ENCODE assay signal across 24 mouse cellular contexts in the genomic region with DNA sequence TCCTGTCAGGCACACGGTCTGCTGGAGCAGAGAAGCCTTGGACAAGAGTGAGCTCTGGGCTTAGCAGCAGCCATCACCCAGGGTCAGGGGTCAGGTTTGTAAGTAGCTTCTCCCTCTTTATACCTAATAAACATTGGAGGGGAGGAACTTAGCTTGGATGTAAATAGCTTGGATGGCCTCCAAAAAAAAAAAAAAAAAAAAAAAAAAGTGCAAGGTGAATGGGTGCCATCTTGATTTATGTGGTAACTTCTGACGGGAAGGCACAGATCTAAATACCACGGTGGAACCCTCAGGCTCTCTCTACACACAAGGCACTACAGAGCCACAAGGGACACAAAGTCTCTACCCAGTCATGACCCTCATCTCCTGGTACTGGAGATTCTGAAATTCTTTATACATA. TPM values are rescaled to one million over a fixed set of nuclear protein-coding genes. Genes with fewer than 3 reads are reported as not detected.
DNase-seq lines count a peak whose midpoint lies in the region; ATAC-seq and TF ChIP-seq lines count a peak whose summit lies in the region.
"Had no signal": no experiment of that assay in that cellular context is flagged by ENCODE, and none has a peak within 500 bp of the region (broad histone marks: within the 10 kb centered on the region; RNA-seq: fewer than 3 reads in every experiment).

No protein-coding gene starts in this region.

- WGBS in forebrain, embryonic 12.5 days: 92% methylated on average over 3 of the region's 3 CpGs

- H3K4me3 ChIP-seq in layer of hippocampus, adult 2 months: no peak overlapping the region
- no peak overlapping the region for H3K4me3 ChIP-seq in ES-E14 (ENCODE audit: insufficient read depth in 1 of 2, low read depth in 1 of 2, low read length in 2 of 2, poor library complexity in 1 of 2, severe bottlenecking in 1 of 2)
- no peak overlapping the region for H3K4me3 ChIP-seq in brown adipose tissue, adult 24 weeks (ENCODE audit: insufficient read depth, low read depth, low read length)
- no peak overlapping the region for H3K4me3 ChIP-seq in forebrain, embryonic 12.5 days (replicated peaks)
- H3K4me3 ChIP-seq: forebrain, embryonic 10.5 days; heart, embryonic 12.5 days; heart, embryonic 15.5 days; hindbrain, embryonic 10.5 days; hindbrain, embryonic 13.5 days; intestine, embryonic 15.5 days had no signal

- no peaks in the 10 kb centered on the region for H3K36me3 ChIP-seq in ES-E14 (ENCODE audit: control insufficient read depth, insufficient read depth, low read length, poor library complexity, severe bottlenecking)
- H3K36me3 ChIP-seq in forebrain, embryonic 12.5 days (replicated peaks): no peaks in the 10 kb centered on the region
- H3K36me3 ChIP-seq: forebrain, embryonic 10.5 days; G1E; heart, embryonic 12.5 days; heart, embryonic 15.5 days; hindbrain, embryonic 10.5 days; hindbrain, embryonic 13.5 days; intestine, embryonic 15.5 days had no signal

- H3K4me1 ChIP-seq in ES-E14 (ENCODE audit: control insufficient read depth in 2 of 2, insufficient read depth in 2 of 2, low read length in 2 of 2, poor library complexity in 1 of 2): peaks cover 6 to 24% of the 10 kb centered on the region in 2 experiments; a peak in 3 of 4 replicates
- peaks cover 85% of the 10 kb centered on the region for H3K4me1 ChIP-seq in brown adipose tissue, adult 24 weeks (ENCODE audit: control insufficient read depth, insufficient read depth, insufficient read length, low read length)
- peaks cover 64% of the 10 kb centered on the region for H3K4me1 ChIP-seq in forebrain, embryonic 12.5 days

- H3K9ac ChIP-seq in ES-E14 (ENCODE audit: insufficient read depth, low read depth, low read length, poor library complexity, severe bottlenecking): no peak overlapping the region
- H3K9ac ChIP-seq in forebrain, embryonic 12.5 days: no peak overlapping the region
- H3K9ac ChIP-seq: forebrain, postnatal 0 days; heart, embryonic 12.5 days; heart, embryonic 15.5 days; hindbrain, embryonic 13.5 days; intestine, embryonic 15.5 days had no signal

- no peak for TF ChIP-seq CTCF in layer of hippocampus, adult 2 months (conservative IDR thresholded peaks at IDR 0.05)

- in situ Hi-C loops in ES-E14 (cut with MboI; ENCODE audit: low sequenced_read_pairs in 2 of 2, unreplicated experiment in 2 of 2): no loop called here

- H3K27ac ChIP-seq in layer of hippocampus, adult 2 months: peak overlapping the region; percentile 97; the same call in 1 of the 2 replicates
- H3K27ac ChIP-seq in ES-E14 (ENCODE audit: insufficient read depth, low read depth, low read length, poor library complexity, severe bottlenecking): no peak overlapping the region
- H3K27ac ChIP-seq in brown adipose tissue, adult 24 weeks (replicated peaks; ENCODE audit: low read depth, low read length): 0 out of 2 replicates have a peak overlapping the region, but pooled peaks have one; percentile 3
- H3K27ac ChIP-seq in forebrain, embryonic 12.5 days: no peak overlapping the region
- H3K27ac ChIP-seq: forebrain, embryonic 10.5 days; heart, embryonic 15.5 days; hindbrain, embryonic 10.5 days; hindbrain, embryonic 13.5 days; intestine, embryonic 15.5 days had no signal

- H3K27me3 ChIP-seq in forebrain, embryonic 12.5 days: peaks cover 4% of the 10 kb centered on the region; the same call in 1 of the 2 replicates
- H3K27me3 ChIP-seq: heart, embryonic 12.5 days; heart, embryonic 15.5 days; hindbrain, embryonic 13.5 days; intestine, embryonic 15.5 days had no signal

- no peak overlapping the region for H3K4me2 ChIP-seq in forebrain, embryonic 12.5 days
- H3K4me2 ChIP-seq: heart, embryonic 12.5 days; heart, embryonic 15.5 days; hindbrain, embryonic 13.5 days; intestine, embryonic 15.5 days had no signal

- H3K9me3 ChIP-seq in ES-E14 (ENCODE audit: control insufficient read depth, insufficient read depth, low read depth, low read length): no peaks in the 10 kb centered on the region
- H3K9me3 ChIP-seq in forebrain, embryonic 12.5 days: no peaks in the 10 kb centered on the region
- H3K9me3 ChIP-seq: forebrain, embryonic 10.5 days; G1E; heart, embryonic 12.5 days; heart, embryonic 15.5 days; hindbrain, embryonic 10.5 days; hindbrain, embryonic 13.5 days; intestine, embryonic 15.5 days had no signal

- DNase-seq in layer of hippocampus, adult 2 months (ENCODE audit: low spot score in 2 of 2): no peak
- no peak for DNase-seq in layer of hippocampus, adult 11-12 months (ENCODE audit: low spot score)
- DNase-seq in ES-E14 (ENCODE audit: low read depth, low spot score): no peak
- DNase-seq in right cerebral cortex, postnatal 4 days: no peak
- DNase-seq: adrenal gland, adult 2 months; adrenal gland, postnatal 14 days; cerebellum, adult 18-20 months; cerebellum, postnatal 14 days; forebrain, postnatal 0 days; gastrocnemius, postnatal 25 days; heart, postnatal 10 days; heart, postnatal 36 days had no signal

- no peak for ATAC-seq in forebrain, embryonic 12.5 days (ENCODE audit: low FRiP score)
- ATAC-seq: CD4-positive, CD25-positive, alpha-beta regulatory T cell, adult 4 months; forebrain, embryonic 14.5 days; forebrain, postnatal 0 days; hindbrain, embryonic 16.5 days; intestine, embryonic 15.5 days had no signal

TF ChIP-seq in ES-E14, 5 proteins besides CTCF, POLR2A, EP300 and RAD21:
- TF ChIP-seq MAFK (IDR thresholded peaks at IDR 0.05; ENCODE audit: insufficient read depth, low read depth, low read length) (no peak), ZNF384 (IDR thresholded peaks at IDR 0.05; ENCODE audit: low read depth, low read length) (0 out of 2 replicates have a peak, but pooled peaks have one; percentile 19)

RNA-seq across cellular contexts. Expression of gene Cyth1, which starts 42.1 kb away (rescaled TPM):
- 100 to 1,000 TPM; 101 to 108 TPM for total RNA-seq in layer of hippocampus, adult 2 months (2021)
- total RNA-seq in ES-E14 (2012; rRNA removed): 3.8 and 6.3 TPM in 2 replicates
- 37.2 and 41.9 TPM in 2 replicates for polyA plus RNA-seq in brown adipose tissue, adult 24 weeks (2012; ENCODE audit: insufficient read depth, insufficient read length, missing spikeins)
- 24.0 and 24.9 TPM in 2 replicates for polyA plus RNA-seq in forebrain, embryonic 12.5 days (2016; fragmentation: Nextera tagmentation; extraction: Ambion mirVana)

Comparison
In these comparisons a context has a peak if more than half of its experiments do, and no peak if none do; other contexts are left out.
1. H3K27ac ChIP-seq: peak in layer of hippocampus, adult 2 months (single experiment) and brown adipose tissue, adult 24 weeks (single experiment); none in ES-E14 (single experiment) and forebrain, embryonic 12.5 days (single experiment).
2. RNA of gene Cyth1, which starts 42.1 kb away (total RNA-seq): 101 to 108 TPM in layer of hippocampus, adult 2 months; 3.8 to 6.3 TPM in ES-E14; every median in the first group is over 10 times any median in the second.